Mouse (Mus musculus): Measurements from ENCODE around the gene Medag.

DNA sequence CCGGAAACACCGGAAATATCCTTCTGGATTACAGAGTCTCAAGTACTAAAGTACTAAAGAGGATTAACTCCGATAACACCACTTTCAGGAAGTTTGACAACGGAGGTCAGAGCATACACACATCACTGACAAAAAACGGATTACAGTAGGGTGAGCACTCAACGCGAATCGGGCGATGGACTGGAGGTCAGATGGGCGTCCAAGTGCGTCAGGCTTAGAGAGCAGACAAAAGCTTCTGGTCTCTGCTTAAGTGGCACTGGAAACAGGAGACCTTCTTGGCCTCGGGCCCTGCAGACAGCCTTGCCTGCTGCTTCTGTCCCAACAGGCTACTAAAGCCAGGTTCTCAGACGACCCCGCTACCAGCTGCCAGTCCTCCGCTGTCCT is 30.7 kb downstream of the Medag start:
- no peak for TF ChIP-seq E2F4 (IDR thresholded peaks at IDR 0.05; ENCODE audit: insufficient read depth)
- TF ChIP-seq POLR2A (IDR thresholded peaks at IDR 0.05; ENCODE audit: insufficient read length, low read depth) = no peak
- no peak for TF ChIP-seq POLR2AphosphoS2 (IDR thresholded peaks at IDR 0.05; ENCODE audit: insufficient read length, low read depth)
- TF ChIP-seq MYOG (IDR thresholded peaks at IDR 0.05; ENCODE audit: control insufficient read depth in 1 of 3, insufficient read depth in 1 of 3, insufficient read length in 2 of 3, low read depth in 2 of 3) = no peak
- no peak for TF ChIP-seq MAX (IDR thresholded peaks at IDR 0.05; ENCODE audit: low read depth)
- TF ChIP-seq CEBPB (IDR thresholded peaks at IDR 0.05; ENCODE audit: insufficient read depth, poor library complexity, severe bottlenecking) = no peak
- no peak for TF ChIP-seq USF1 (IDR thresholded peaks at IDR 0.05; ENCODE audit: low read depth)
- TF ChIP-seq TCF12 (IDR thresholded peaks at IDR 0.05; ENCODE audit: insufficient read depth, poor library complexity, severe bottlenecking) = no peak

All from myocyte (in vitro differentiated cells).